Mouse (Mus musculus): ENCODE results near the gene Taf1.

- no peak for TF ChIP-seq CTCF (IDR thresholded peaks at IDR 0.05; ENCODE audit: extremely low read depth, insufficient read depth, low read length)
- TF ChIP-seq POLR2A (IDR thresholded peaks at IDR 0.05; ENCODE audit: extremely low read depth, insufficient read depth, low read length), result no peak
Measured at GRCm38 (mm10) chrX:101640194-101641160, 107.9 kb downstream of the Taf1 start.

Measured in cortical plate, adult 2 months (tissue).